ENCODE assay signal across 9 mouse cellular contexts in genomic region chr8:110500253-110500652, GRCm38 (mm10).
DNase-seq lines count a peak whose midpoint lies in the region; ATAC-seq and TF ChIP-seq lines count a peak whose summit lies in the region.
"Had no signal": no experiment of that assay in that cellular context is flagged by ENCODE, and none has a peak within 500 bp of the region (broad histone marks: within the 10 kb centered on the region; RNA-seq: fewer than 3 reads in every experiment).

No protein-coding gene starts in this region.

- intact Hi-C loops in heart, postnatal 14 days (cut with DNase I) = no loop called here
- intact Hi-C loops in left cerebral cortex, postnatal 36 days (cut with DNase I) = no loop called here

- no peak overlapping the region for H3K27ac ChIP-seq in heart, embryonic 12.5 days (ENCODE audit: poor library complexity, severe bottlenecking)
- no peak overlapping the region for H3K27ac ChIP-seq in liver, adult 2 months (replicated peaks; ENCODE audit: insufficient read depth, low read depth, low read length)

- peak; percentile 98 for ATAC-seq in heart, embryonic 12.5 days (ENCODE audit: insufficient number of reproducible peaks, low FRiP score)
- ATAC-seq in common myeloid progenitor, adult 5-6 weeks (replicated peaks; ENCODE audit: low read depth, poor library complexity, severe bottlenecking) = peak; percentile 63

- H3K4me1 ChIP-seq in heart, embryonic 12.5 days (replicated peaks) = no peaks in the 10 kb centered on the region
- H3K4me1 ChIP-seq in liver, adult 2 months (ENCODE audit: control insufficient read depth, insufficient read depth, low read length) = no peaks in the 10 kb centered on the region

- no peaks in the 10 kb centered on the region for H3K79me2 ChIP-seq in liver, adult 2 months (ENCODE audit: control insufficient read depth, insufficient read depth, low read length)

- no peak for TF ChIP-seq POLR2A in liver, adult 2 months (IDR thresholded peaks at IDR 0.05; ENCODE audit: extremely low read depth, insufficient read depth, low read length)

- no peak overlapping the region for H3K4me2 ChIP-seq in heart, embryonic 12.5 days

- no peaks in the 10 kb centered on the region; the same call in 1 of the 2 replicates for H3K9me3 ChIP-seq in heart, embryonic 12.5 days (replicated peaks)

- H3K9ac ChIP-seq in heart, embryonic 12.5 days = no peak overlapping the region
- no peak overlapping the region for H3K9ac ChIP-seq in liver, adult 2 months (ENCODE audit: low read depth, low read length)

- peaks cover 13% of the 10 kb centered on the region; the same call in 1 of the 2 replicates for H3K27me3 ChIP-seq in heart, embryonic 12.5 days (replicated peaks)
- H3K27me3 ChIP-seq in liver, adult 2 months (ENCODE audit: control insufficient read depth, insufficient read depth, low read length) = no peaks in the 10 kb centered on the region

- no peak overlapping the region for H3K4me3 ChIP-seq in heart, embryonic 12.5 days
- no peak overlapping the region for H3K4me3 ChIP-seq in liver, adult 2 months (ENCODE audit: insufficient read depth, low read depth, low read length)

- TF ChIP-seq CTCF in liver, adult 2 months (IDR thresholded peaks at IDR 0.05; ENCODE audit: low read depth, low read length) = no peak

- WGBS in heart, embryonic 12.5 days = 20% methylated on average over 10 of the region's 10 CpGs
- WGBS in liver, adult 2 months = 41% methylated on average over 10 of the region's 10 CpGs

- H3K36me3 ChIP-seq in heart, embryonic 12.5 days = no peaks in the 10 kb centered on the region
- no peaks in the 10 kb centered on the region for H3K36me3 ChIP-seq in liver, adult 2 months (ENCODE audit: control insufficient read depth, insufficient read depth, low read length)

- DNase-seq in heart, postnatal 14 days = no peak
- peak; percentile 54 for DNase-seq in 3134 (ENCODE audit: extremely low read depth, insufficient read length, low spot score)
- DNase-seq in liver, adult 2 months (ENCODE audit: extremely low read depth, low read depth, low spot score) = peak; percentile 3
- no peak for DNase-seq in left cerebral cortex, postnatal 36 days (ENCODE audit: low spot score in 2 of 2)
- no peak for DNase-seq in urinary bladder, adult 18-20 months (ENCODE audit: low spot score in 2 of 2)
- DNase-seq in gastrocnemius, adult 8-10 months (ENCODE audit: low spot score in 2 of 2) = no peak
- DNase-seq: cerebellum, postnatal 14 days had no signal

Comparison
In these comparisons a context has a peak if more than half of its experiments do, and no peak if none do; other contexts are left out.
1. DNase-seq: peak in 3134 (single experiment) and liver, adult 2 months (single experiment); none in heart, postnatal 14 days (0 of 2), left cerebral cortex, postnatal 36 days (0 of 2), urinary bladder, adult 18-20 months (0 of 2) and gastrocnemius, adult 8-10 months (0 of 2).